10 mouse cellular contexts compared by ENCODE assay signal in genomic region chr2:148706409-148707201, GRCm38 (mm10). TPM values are rescaled to one million over a fixed set of nuclear protein-coding genes. Genes with fewer than 3 reads are reported as not detected.
A peak's percentile ranks its signal among the peaks of the same experiment; 100 is the strongest.
DNase-seq lines count a peak whose midpoint lies in the region; ATAC-seq and TF ChIP-seq lines count a peak whose summit lies in the region.
"Had no signal": no experiment of that assay in that cellular context is flagged by ENCODE, and none has a peak within 500 bp of the region (broad histone marks: within the 10 kb centered on the region; RNA-seq: fewer than 3 reads in every experiment).

No protein-coding gene starts in this region.

- intact Hi-C loops in left cerebral cortex, adult 2 months (cut with DNase I), result no loop called here

- H3K36me3 ChIP-seq in hindbrain, embryonic 10.5 days, result peaks cover 20% of the 10 kb centered on the region
- peaks cover 19% of the 10 kb centered on the region for H3K36me3 ChIP-seq in midbrain, embryonic 16.5 days (ENCODE audit: control insufficient read depth, insufficient read depth, low read length)

- H3K9ac ChIP-seq in midbrain, embryonic 16.5 days (ENCODE audit: low read depth, low read length), result no peak overlapping the region
- H3K9ac ChIP-seq: embryonic facial prominence, embryonic 15.5 days; limb, embryonic 15.5 days had no signal

- H3K4me3 ChIP-seq in left cerebral cortex, adult 2 months, result no peak overlapping the region
- H3K4me3 ChIP-seq in hindbrain, embryonic 10.5 days, result no peak overlapping the region
- H3K4me3 ChIP-seq in midbrain, embryonic 16.5 days (ENCODE audit: low read depth, low read length), result no peak overlapping the region
- H3K4me3 ChIP-seq: embryonic facial prominence, embryonic 15.5 days; limb, embryonic 15.5 days had no signal

- TF ChIP-seq CTCF in left cerebral cortex, adult 2 months (IDR thresholded peaks at IDR 0.05), result peak; percentile 62

- no peaks in the 10 kb centered on the region for H3K4me1 ChIP-seq in hindbrain, embryonic 10.5 days (replicated peaks)
- no peaks in the 10 kb centered on the region; the same call in 1 of the 2 replicates for H3K4me1 ChIP-seq in midbrain, embryonic 16.5 days (ENCODE audit: control insufficient read depth, insufficient read depth, low read length)
- H3K4me1 ChIP-seq: embryonic facial prominence, embryonic 15.5 days; limb, embryonic 15.5 days had no signal

- H3K9me3 ChIP-seq in hindbrain, embryonic 10.5 days, result no peaks in the 10 kb centered on the region
- H3K9me3 ChIP-seq in midbrain, embryonic 16.5 days (replicated peaks; ENCODE audit: control insufficient read depth, low read length, poor library complexity, severe bottlenecking), result no peaks in the 10 kb centered on the region
- H3K9me3 ChIP-seq: embryonic facial prominence, embryonic 15.5 days; limb, embryonic 15.5 days had no signal

- peak; percentile 78 for ATAC-seq in midbrain, embryonic 16.5 days

- no peak overlapping the region for H3K4me2 ChIP-seq in midbrain, embryonic 16.5 days (ENCODE audit: low read length)
- H3K4me2 ChIP-seq: embryonic facial prominence, embryonic 15.5 days; limb, embryonic 15.5 days had no signal

- no peak for DNase-seq in left cerebral cortex, adult 2 months (ENCODE audit: extremely low spot score in 1 of 2, low spot score in 2 of 2)
- no peak for DNase-seq in left cerebral cortex, adult 9 months (ENCODE audit: low spot score in 2 of 2)
- DNase-seq in R1 (ENCODE audit: low read depth, low spot score), result peak; percentile 86
- DNase-seq in hindbrain, embryonic 10.5 days (ENCODE audit: low spot score), result peak; percentile 6
- DNase-seq in adrenal gland, adult 18-20 months (ENCODE audit: low spot score in 2 of 2), result no peak
- no peak for DNase-seq in frontal cortex, postnatal 14 days (ENCODE audit: low spot score in 2 of 2)
- no peak for DNase-seq in left cerebral cortex, adult 8-10 months (ENCODE audit: low spot score in 2 of 2)

- no peak overlapping the region for H3K27ac ChIP-seq in left cerebral cortex, adult 2 months
- no peak overlapping the region for H3K27ac ChIP-seq in hindbrain, embryonic 10.5 days
- no peak overlapping the region for H3K27ac ChIP-seq in midbrain, embryonic 16.5 days (ENCODE audit: low read length)
- H3K27ac ChIP-seq: embryonic facial prominence, embryonic 15.5 days; limb, embryonic 15.5 days had no signal

- WGBS in hindbrain, embryonic 10.5 days, result 77% methylated on average over 15 of the region's 15 CpGs
- 76% methylated on average over 15 of the region's 15 CpGs for WGBS in midbrain, embryonic 16.5 days

- no peaks in the 10 kb centered on the region for H3K27me3 ChIP-seq in hindbrain, embryonic 10.5 days (ENCODE audit: insufficient read depth, poor library complexity, severe bottlenecking)
- no peaks in the 10 kb centered on the region for H3K27me3 ChIP-seq in midbrain, embryonic 16.5 days (ENCODE audit: control insufficient read depth, insufficient read depth, low read depth, low read length)
- H3K27me3 ChIP-seq: embryonic facial prominence, embryonic 15.5 days; limb, embryonic 15.5 days had no signal

RNA-seq across cellular contexts. Expression of gene Napb, which starts 25.7 kb away (rescaled TPM):
- 100 to 1,000 TPM; 343 to 352 TPM for total RNA-seq in left cerebral cortex, adult 2 months (2021)
- polyA plus RNA-seq in hindbrain, embryonic 10.5 days (2016; fragmentation: Nextera tagmentation; extraction: Ambion mirVana), result 9.1 and 14.1 TPM in 2 replicates
- polyA plus RNA-seq in midbrain, embryonic 16.5 days (2015; fragmentation: Nextera tagmentation; extraction: Ambion mirVana), result 92.0 and 114 TPM in 2 replicates
- 1 to 10 TPM; 5.6 to 6.0 TPM for total RNA-seq in adrenal gland, adult 18-20 months (2021)
- 100 to 1,000 TPM; 311 to 359 (median 347) TPM for total RNA-seq in left cerebral cortex, adult 8-10 months (2022)

RNA-seq across cellular contexts. Expression of gene Gzf1, which starts 25.8 kb away (rescaled TPM):
- 10 to 100 TPM; 29.0 to 30.0 TPM for total RNA-seq in left cerebral cortex, adult 2 months (2021)
- polyA plus RNA-seq in hindbrain, embryonic 10.5 days (2016; fragmentation: Nextera tagmentation; extraction: Ambion mirVana), result 18.2 and 27.4 TPM in 2 replicates
- 15.8 and 16.1 TPM in 2 replicates for polyA plus RNA-seq in midbrain, embryonic 16.5 days (2015; fragmentation: Nextera tagmentation; extraction: Ambion mirVana)
- 10 to 100 TPM; 29.7 to 30.4 TPM for total RNA-seq in adrenal gland, adult 18-20 months (2021)
- 10 to 100 TPM; 26.8 to 30.6 (median 29.2) TPM for total RNA-seq in left cerebral cortex, adult 8-10 months (2022)

RNA-seq across cellular contexts. Expression of gene Nxt1, which starts 34.2 kb away (rescaled TPM):
- total RNA-seq in left cerebral cortex, adult 2 months (2021), result 10 to 100 TPM; 11.7 to 12.0 TPM
- polyA plus RNA-seq in hindbrain, embryonic 10.5 days (2016; fragmentation: Nextera tagmentation; extraction: Ambion mirVana), result 120 and 141 TPM in 2 replicates
- 36.8 and 43.5 TPM in 2 replicates for polyA plus RNA-seq in midbrain, embryonic 16.5 days (2015; fragmentation: Nextera tagmentation; extraction: Ambion mirVana)
- total RNA-seq in adrenal gland, adult 18-20 months (2021), result 10 to 100 TPM; 17.9 TPM
- 10 to 100 TPM; 10.7 to 13.1 (median 11.9) TPM for total RNA-seq in left cerebral cortex, adult 8-10 months (2022)

RNA-seq across cellular contexts. Expression of gene Cstl1, which starts 43.6 kb away (rescaled TPM):
- total RNA-seq in left cerebral cortex, adult 2 months (2021), result 1 to 10 TPM; 1.1 to 1.2 TPM
- not detected in 2 replicates for polyA plus RNA-seq in hindbrain, embryonic 10.5 days (2016; fragmentation: Nextera tagmentation; extraction: Ambion mirVana)
- polyA plus RNA-seq in midbrain, embryonic 16.5 days (2015; fragmentation: Nextera tagmentation; extraction: Ambion mirVana), result not detected in 2 replicates
- under 1 TPM in 1 of 2 experiments, not detected in 1; 0.50 TPM for total RNA-seq in adrenal gland, adult 18-20 months (2021)
- under 1 TPM in 1 of 4 experiments, not detected in 3; 0.78 TPM for total RNA-seq in left cerebral cortex, adult 8-10 months (2022)
- polyA plus RNA-seq: embryonic facial prominence, embryonic 15.5 days; limb, embryonic 15.5 days had no signal

Comparison
In these comparisons a context has a peak if more than half of its experiments do, and no peak if none do; other contexts are left out.
1. DNase-seq: peak in R1 (single experiment) and hindbrain, embryonic 10.5 days (single experiment); none in left cerebral cortex, adult 2 months (0 of 2), left cerebral cortex, adult 9 months (0 of 2), adrenal gland, adult 18-20 months (0 of 2), frontal cortex, postnatal 14 days (0 of 2) and left cerebral cortex, adult 8-10 months (0 of 2).
2. RNA of gene Napb, which starts 25.7 kb away (total RNA-seq): 311 to 359 TPM in left cerebral cortex, adult 8-10 months and 343 to 352 TPM in left cerebral cortex, adult 2 months; 5.6 to 6.0 TPM in adrenal gland, adult 18-20 months; every median in the first group is over 10 times any median in the second.